In genomic region chr6:83485854-83486253, GRCm38 (mm10) we compare ENCODE assay signal across 18 mouse cellular contexts. TPM values are rescaled to one million over a fixed set of nuclear protein-coding genes. Genes with fewer than 3 reads are reported as not detected.
DNase-seq lines count a peak whose midpoint lies in the region; ATAC-seq and TF ChIP-seq lines count a peak whose summit lies in the region.
"Had no signal": no experiment of that assay in that cellular context is flagged by ENCODE, and none has a peak within 500 bp of the region (broad histone marks: within the 10 kb centered on the region; RNA-seq: fewer than 3 reads in every experiment).

No protein-coding gene starts in this region.

- DNase-seq in gastrocnemius, adult 2 months: no peak
- no peak for DNase-seq in gastrocnemius, adult 8-10 months (ENCODE audit: low spot score in 2 of 2)
- peak; percentile 61 for DNase-seq in hindbrain, postnatal 0 days (ENCODE audit: low spot score)
- DNase-seq in hindbrain, embryonic 10.5 days (ENCODE audit: low spot score): no peak
- peak; percentile 90 for DNase-seq in lung, postnatal 10 days
- DNase-seq in ovary, postnatal 36 days (ENCODE audit: low spot score): no peak
- DNase-seq: adrenal gland, postnatal 10 days; kidney, adult 9 months; right cerebral cortex, adult 18-20 months had no signal

- peak; percentile 38; the same call in 1 of the 2 replicates for ATAC-seq in hindbrain, postnatal 0 days
- ATAC-seq in forebrain, embryonic 16.5 days: peak; percentile 62; the same call in 1 of the 2 replicates
- no peak for ATAC-seq in megakaryocyte, adult 5-6 weeks (ENCODE audit: poor library complexity, severe bottlenecking)

- peaks cover 26% of the 10 kb centered on the region for H3K36me3 ChIP-seq in hindbrain, postnatal 0 days (ENCODE audit: insufficient read depth, low read length)
- peaks cover 97% of the 10 kb centered on the region for H3K36me3 ChIP-seq in hindbrain, embryonic 10.5 days
- H3K36me3 ChIP-seq in forebrain, embryonic 16.5 days (ENCODE audit: control insufficient read depth, insufficient read depth): peaks cover 25% of the 10 kb centered on the region

- no peaks in the 10 kb centered on the region for H3K9me3 ChIP-seq in hindbrain, postnatal 0 days (ENCODE audit: low read length)
- H3K9me3 ChIP-seq in hindbrain, embryonic 10.5 days: no peaks in the 10 kb centered on the region
- no peaks in the 10 kb centered on the region for H3K9me3 ChIP-seq in forebrain, embryonic 16.5 days (ENCODE audit: control insufficient read depth, low read length)
- H3K9me3 ChIP-seq: embryonic facial prominence, embryonic 15.5 days; limb, embryonic 15.5 days; neural tube, embryonic 15.5 days had no signal

- no peaks in the 10 kb centered on the region for H3K27me3 ChIP-seq in hindbrain, postnatal 0 days (ENCODE audit: insufficient read depth, low read length)
- H3K27me3 ChIP-seq in hindbrain, embryonic 10.5 days (ENCODE audit: insufficient read depth, poor library complexity, severe bottlenecking): no peaks in the 10 kb centered on the region
- no peaks in the 10 kb centered on the region for H3K27me3 ChIP-seq in forebrain, embryonic 16.5 days (replicated peaks; ENCODE audit: control insufficient read depth, insufficient read depth, low read length)
- H3K27me3 ChIP-seq: embryonic facial prominence, embryonic 15.5 days; limb, embryonic 15.5 days; neural tube, embryonic 15.5 days had no signal

- no peak overlapping the region for H3K4me3 ChIP-seq in gastrocnemius, adult 2 months
- H3K4me3 ChIP-seq in hindbrain, postnatal 0 days (ENCODE audit: low read length): no peak overlapping the region
- H3K4me3 ChIP-seq in hindbrain, embryonic 10.5 days: no peak overlapping the region
- H3K4me3 ChIP-seq in forebrain, embryonic 16.5 days (replicated peaks; ENCODE audit: low read length): no peak overlapping the region
- H3K4me3 ChIP-seq: embryonic facial prominence, embryonic 15.5 days; limb, embryonic 15.5 days; neural tube, embryonic 15.5 days had no signal

- WGBS in hindbrain, postnatal 0 days: 38% methylated on average over 4 of the region's 4 CpGs
- 82% methylated on average over 4 of the region's 4 CpGs for WGBS in hindbrain, embryonic 10.5 days
- 37% methylated on average over 4 of the region's 4 CpGs for WGBS in forebrain, embryonic 16.5 days

- H3K4me2 ChIP-seq in hindbrain, postnatal 0 days (ENCODE audit: low read depth, low read length): no peak overlapping the region
- no peak overlapping the region for H3K4me2 ChIP-seq in forebrain, embryonic 16.5 days (ENCODE audit: low read length)
- H3K4me2 ChIP-seq: embryonic facial prominence, embryonic 15.5 days; limb, embryonic 15.5 days; neural tube, embryonic 15.5 days had no signal

- H3K4me1 ChIP-seq in hindbrain, postnatal 0 days (ENCODE audit: insufficient read depth, low read length): no peaks in the 10 kb centered on the region
- no peaks in the 10 kb centered on the region for H3K4me1 ChIP-seq in hindbrain, embryonic 10.5 days (replicated peaks)
- H3K4me1 ChIP-seq in forebrain, embryonic 16.5 days (replicated peaks; ENCODE audit: control insufficient read depth, insufficient read depth, low read length): peaks cover 4% of the 10 kb centered on the region; the same call in 1 of the 2 replicates
- H3K4me1 ChIP-seq: embryonic facial prominence, embryonic 15.5 days; limb, embryonic 15.5 days; neural tube, embryonic 15.5 days had no signal

- no peak for TF ChIP-seq CTCF in gastrocnemius, adult 2 months (IDR thresholded peaks at IDR 0.05)
- TF ChIP-seq CTCF in hindbrain, postnatal 0 days (IDR thresholded peaks at IDR 0.05; ENCODE audit: low read depth): no peak

- intact Hi-C loops in gastrocnemius, adult 2 months (cut with DNase I): no loop called here

- H3K27ac ChIP-seq in gastrocnemius, adult 2 months: peak overlapping the region; percentile 57
- no peak overlapping the region for H3K27ac ChIP-seq in hindbrain, postnatal 0 days
- H3K27ac ChIP-seq in hindbrain, embryonic 10.5 days: no peak overlapping the region
- no peak overlapping the region; the same call in 1 of the 2 replicates for H3K27ac ChIP-seq in forebrain, embryonic 16.5 days (ENCODE audit: low read length)
- H3K27ac ChIP-seq: embryonic facial prominence, embryonic 15.5 days; limb, embryonic 15.5 days; macrophage; neural tube, embryonic 15.5 days had no signal

- no peak overlapping the region for H3K9ac ChIP-seq in hindbrain, postnatal 0 days (replicated peaks; ENCODE audit: low read length)
- no peak overlapping the region for H3K9ac ChIP-seq in forebrain, embryonic 16.5 days (replicated peaks; ENCODE audit: low read depth, low read length)
- H3K9ac ChIP-seq: embryonic facial prominence, embryonic 15.5 days; limb, embryonic 15.5 days; neural tube, embryonic 15.5 days had no signal

RNA-seq across cellular contexts. Expression of gene Dguok, which starts 20.9 kb away (rescaled TPM):
- total RNA-seq in gastrocnemius, adult 2 months (2021): 10 to 100 TPM; 17.8 to 20.6 TPM
- total RNA-seq in gastrocnemius, adult 8-10 months (2022): 10 to 100 TPM; 14.6 to 17.3 (median 16.2) TPM
- 31.8 and 52.5 TPM in 2 replicates for total RNA-seq in hindbrain, postnatal 0 days (2014; rRNA removed)
- 51.1 and 52.0 TPM in 2 replicates for polyA plus RNA-seq in hindbrain, postnatal 0 days (2015; fragmentation: Nextera tagmentation; extraction: Ambion mirVana)
- 61.3 and 68.8 TPM in 2 replicates for polyA plus RNA-seq in hindbrain, embryonic 10.5 days (2016; fragmentation: Nextera tagmentation; extraction: Ambion mirVana)
- 73.1 and 77.2 TPM in 2 replicates for polyA plus RNA-seq in forebrain, embryonic 16.5 days (2015; fragmentation: Nextera tagmentation; extraction: Ambion mirVana)
- total RNA-seq in megakaryocyte, adult 5-6 weeks (2015): 39.1 and 55.5 TPM in 2 replicates
- 33.3 and 34.4 TPM in 2 replicates for total RNA-seq in megakaryocyte, adult 5-6 weeks (2017)

RNA-seq across cellular contexts. Expression of gene Tet3, which starts 27.0 kb away (rescaled TPM):
- 10 to 100 TPM; 16.4 to 18.0 TPM for total RNA-seq in gastrocnemius, adult 2 months (2021)
- total RNA-seq in gastrocnemius, adult 8-10 months (2022): 10 to 100 TPM in 3 of 4 experiments, 1 to 10 TPM in 1; 9.8 to 20.1 (median 14.8) TPM
- 30.8 and 34.8 TPM in 2 replicates for total RNA-seq in hindbrain, postnatal 0 days (2014; rRNA removed)
- 38.0 and 41.9 TPM in 2 replicates for polyA plus RNA-seq in hindbrain, postnatal 0 days (2015; fragmentation: Nextera tagmentation; extraction: Ambion mirVana)
- 51.1 and 56.5 TPM in 2 replicates for polyA plus RNA-seq in hindbrain, embryonic 10.5 days (2016; fragmentation: Nextera tagmentation; extraction: Ambion mirVana)
- polyA plus RNA-seq in forebrain, embryonic 16.5 days (2015; fragmentation: Nextera tagmentation; extraction: Ambion mirVana): 60.9 and 64.3 TPM in 2 replicates
- total RNA-seq in megakaryocyte, adult 5-6 weeks (2015): 36.1 and 36.2 TPM in 2 replicates
- total RNA-seq in megakaryocyte, adult 5-6 weeks (2017): 15.8 and 23.1 TPM in 2 replicates

RNA-seq across cellular contexts. Expression of gene Actg2, which starts 50.2 kb away (rescaled TPM):
- under 1 TPM; 0.31 to 0.47 TPM for total RNA-seq in gastrocnemius, adult 2 months (2021)
- total RNA-seq in gastrocnemius, adult 8-10 months (2022): under 1 TPM; 0.39 to 0.73 (median 0.55) TPM
- 0.36 and 2.1 TPM in 2 replicates for total RNA-seq in hindbrain, postnatal 0 days (2014; rRNA removed)
- 0.78 and 1.7 TPM in 2 replicates for polyA plus RNA-seq in hindbrain, postnatal 0 days (2015; fragmentation: Nextera tagmentation; extraction: Ambion mirVana)
- polyA plus RNA-seq in hindbrain, embryonic 10.5 days (2016; fragmentation: Nextera tagmentation; extraction: Ambion mirVana): 0.92 and 2.1 TPM in 2 replicates
- polyA plus RNA-seq in forebrain, embryonic 16.5 days (2015; fragmentation: Nextera tagmentation; extraction: Ambion mirVana): 1.9 and 2.3 TPM in 2 replicates
- total RNA-seq in megakaryocyte, adult 5-6 weeks (2015): not detected in 2 replicates
- total RNA-seq in megakaryocyte, adult 5-6 weeks (2017): not detected in 2 replicates
- total RNA-seq: common myeloid progenitor, adult 5-6 weeks; layer of hippocampus, adult 18-20 months; left cerebral cortex, adult 8-10 months had no signal
- polyA plus RNA-seq: macrophage had no signal

Comparison
In these comparisons a context has a peak if more than half of its experiments do, and no peak if none do; other contexts are left out.
1. DNase-seq: peak in hindbrain, postnatal 0 days (single experiment) and lung, postnatal 10 days (single experiment); none in gastrocnemius, adult 2 months (single experiment), gastrocnemius, adult 8-10 months (0 of 2), hindbrain, embryonic 10.5 days (single experiment) and ovary, postnatal 36 days (single experiment).